ENCODE assay signal across 31 mouse cellular contexts in genomic region chr9:46841571-46841970, GRCm38 (mm10).
"Had no signal": no experiment of that assay in that cellular context is flagged by ENCODE, and none has a peak within 500 bp of the region (broad histone marks: within the 10 kb centered on the region; RNA-seq: fewer than 3 reads in every experiment).

No protein-coding gene starts in this region.

- H3K27me3 ChIP-seq: limb, embryonic 13.5 days; limb, embryonic 15.5 days; liver, embryonic 12.5 days; liver, embryonic 13.5 days; liver, embryonic 15.5 days; lung, embryonic 15.5 days; megakaryocyte, embryonic 14.5 days; midbrain, embryonic 15.5 days; neural tube, embryonic 12.5 days had no signal

- DNase-seq: liver; liver, embryonic 13.5 days; liver, postnatal 0 days; lung, adult 18-20 months; lung, adult 2 months; lung, embryonic 14.5 days; lung, postnatal 10 days; lung, postnatal 14 days; lung, postnatal 36 days; lung, postnatal 4 days; midbrain, embryonic 14.5 days had no signal

- ATAC-seq: liver, embryonic 12.5 days; liver, postnatal 0 days; lung, postnatal 0 days; midbrain, embryonic 13.5 days; midbrain, embryonic 15.5 days; midbrain, embryonic 16.5 days had no signal

- H3K4me1 ChIP-seq: limb, embryonic 10.5 days; limb, embryonic 12.5 days; limb, embryonic 13.5 days; limb, embryonic 15.5 days; liver, embryonic 12.5 days; liver, embryonic 13.5 days; liver, embryonic 15.5 days; lung, embryonic 15.5 days; megakaryocyte, embryonic 14.5 days; midbrain, embryonic 12.5 days; midbrain, embryonic 13.5 days; midbrain, embryonic 15.5 days; neural tube, embryonic 12.5 days had no signal

- H3K4me3 ChIP-seq: limb, embryonic 10.5 days; limb, embryonic 12.5 days; limb, embryonic 13.5 days; limb, embryonic 15.5 days; liver, embryonic 12.5 days; liver, embryonic 13.5 days; liver, embryonic 15.5 days; lung, embryonic 15.5 days; megakaryocyte, embryonic 14.5 days; midbrain, embryonic 10.5 days; midbrain, embryonic 12.5 days; midbrain, embryonic 13.5 days; midbrain, embryonic 15.5 days; myocyte; neural tube, embryonic 12.5 days had no signal

- H3K9ac ChIP-seq: limb, embryonic 12.5 days; limb, embryonic 13.5 days; limb, embryonic 15.5 days; liver, embryonic 12.5 days; liver, embryonic 13.5 days; liver, embryonic 14.5 days; liver, embryonic 15.5 days; liver, postnatal 0 days; lung, embryonic 14.5 days; lung, embryonic 15.5 days; midbrain, embryonic 12.5 days; midbrain, embryonic 13.5 days; midbrain, embryonic 15.5 days; neural tube, embryonic 12.5 days had no signal

- H3K4me2 ChIP-seq: limb, embryonic 12.5 days; limb, embryonic 13.5 days; limb, embryonic 15.5 days; liver, embryonic 11.5 days; liver, embryonic 12.5 days; liver, embryonic 13.5 days; liver, embryonic 15.5 days; lung, embryonic 14.5 days; lung, embryonic 15.5 days; midbrain, embryonic 11.5 days; midbrain, embryonic 12.5 days; midbrain, embryonic 13.5 days; midbrain, embryonic 15.5 days; neural tube, embryonic 12.5 days had no signal

- H3K27ac ChIP-seq: limb, embryonic 10.5 days; limb, embryonic 12.5 days; limb, embryonic 13.5 days; limb, embryonic 15.5 days; liver, embryonic 12.5 days; liver, embryonic 13.5 days; liver, embryonic 14.5 days; liver, embryonic 15.5 days; lung, embryonic 15.5 days; macrophage; midbrain, embryonic 10.5 days; midbrain, embryonic 12.5 days; midbrain, embryonic 13.5 days; midbrain, embryonic 15.5 days; neural tube, embryonic 12.5 days had no signal

- H3K9me3 ChIP-seq: limb, embryonic 10.5 days; limb, embryonic 12.5 days; limb, embryonic 13.5 days; limb, embryonic 15.5 days; liver, embryonic 12.5 days; liver, embryonic 13.5 days; liver, embryonic 15.5 days; lung, embryonic 15.5 days; midbrain, embryonic 10.5 days; midbrain, embryonic 12.5 days; midbrain, embryonic 13.5 days; midbrain, embryonic 15.5 days; neural tube, embryonic 12.5 days had no signal

- H3K36me3 ChIP-seq: limb, embryonic 10.5 days; limb, embryonic 12.5 days; limb, embryonic 13.5 days; limb, embryonic 15.5 days; liver, embryonic 12.5 days; liver, embryonic 13.5 days; liver, embryonic 15.5 days; lung, embryonic 15.5 days; midbrain, embryonic 10.5 days; midbrain, embryonic 12.5 days; midbrain, embryonic 13.5 days; midbrain, embryonic 15.5 days; neural tube, embryonic 12.5 days had no signal
